Mouse (Mus musculus) bone marrow macrophage, adult 2 months (primary cell): ENCODE results near the gene Rab5c.

ENCODE experiments used
- CTCF ChIP-seq: IDR thresholded peaks from 2 replicates; pipeline ENCODE4 v1.5.1; 2012; ENCODE audit warnings: low read depth, mild to moderate bottlenecking, low read length, moderate library complexity
- POLR2A ChIP-seq: IDR thresholded peaks from 2 replicates; pipeline ENCODE4 v1.6.1; 2012; ENCODE audit warnings: mild to moderate bottlenecking, low read depth, low read length, borderline replicate concordance

- TF ChIP-seq CTCF (no peak), POLR2A (no peak)
These were observed 14.3 kb upstream of the Rab5c start for GRCm38 (mm10) chr11:100752294-100752693.
